In the genomic region with DNA sequence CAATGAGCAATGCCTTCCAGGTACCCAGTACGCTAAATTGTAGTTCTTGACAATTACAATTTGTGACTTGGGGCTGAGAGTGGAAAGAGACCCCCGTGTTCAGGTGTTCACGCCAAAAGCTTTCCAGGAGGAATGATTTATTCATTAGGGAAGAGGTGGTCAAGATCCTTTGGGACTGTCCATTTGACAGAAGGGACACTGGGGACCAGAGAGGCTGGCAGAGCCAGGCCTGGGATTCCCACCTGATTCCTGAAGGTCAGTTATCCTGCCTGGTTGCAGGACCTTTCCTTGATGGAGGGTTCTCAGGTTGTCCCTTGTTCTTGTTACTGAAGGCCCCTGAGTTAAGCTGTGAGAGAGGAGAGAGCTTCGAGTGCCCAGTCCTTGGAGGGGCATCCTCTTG, we compare ENCODE assay signal across 5 mouse cellular contexts.
"Had no signal": no experiment of that assay in that cellular context is flagged by ENCODE, and none has a peak within 500 bp of the region (broad histone marks: within the 10 kb centered on the region; RNA-seq: fewer than 3 reads in every experiment).

No protein-coding gene starts in this region.

- H3K9me3 ChIP-seq: limb, embryonic 12.5 days; liver, embryonic 13.5 days; lung, embryonic 15.5 days; stomach, embryonic 15.5 days had no signal

- H3K27ac ChIP-seq: limb, embryonic 12.5 days; liver, embryonic 13.5 days; lung, embryonic 15.5 days; stomach, embryonic 15.5 days had no signal

- H3K36me3 ChIP-seq: limb, embryonic 12.5 days; liver, embryonic 13.5 days; lung, embryonic 15.5 days; stomach, embryonic 15.5 days had no signal

- H3K4me2 ChIP-seq: limb, embryonic 12.5 days; liver, embryonic 13.5 days; lung, embryonic 15.5 days; stomach, embryonic 15.5 days had no signal

- ATAC-seq: liver, postnatal 0 days had no signal

- H3K9ac ChIP-seq: limb, embryonic 12.5 days; liver, embryonic 13.5 days; liver, postnatal 0 days; lung, embryonic 15.5 days; stomach, embryonic 15.5 days had no signal

- H3K4me3 ChIP-seq: limb, embryonic 12.5 days; liver, embryonic 13.5 days; lung, embryonic 15.5 days; stomach, embryonic 15.5 days had no signal
